Mouse (Mus musculus): ENCODE results near the gene Pmis2. TPM values are rescaled to one million over a fixed set of nuclear protein-coding genes. Genes with fewer than 3 reads are reported as not detected.

Pmis2 gene
- polyA plus RNA-seq, 1 experiment from 2014 or later = not detected

GRCm38 (mm10) chr7:30626647-30627046 is 44.8 kb downstream of the Pmis2 start:
- H3K27ac ChIP-seq = no peak overlapping the region
- no peak for ATAC-seq (ENCODE audit: low FRiP score, low read depth)

GRCm38 (mm10) chr7:30625530-30626384 is 45.6 kb downstream of the Pmis2 start, which contains the start of gene Cox6b1:
Cox6b1 (minus strand) TSS chr7:30626151.
- H3K27ac ChIP-seq = no peak within 1 kb of the TSS
- peaks cover 37% of the 10 kb centered on the region for H3K36me3 ChIP-seq
- peak within 1 kb of the TSS; percentile 91 for H3K4me2 ChIP-seq (replicated peaks)
- peak within 1 kb of the TSS; percentile 83 for H3K9ac ChIP-seq
- peak; percentile 86 for ATAC-seq (ENCODE audit: low FRiP score, low read depth)
- H3K9me3 ChIP-seq = no peaks in the 10 kb centered on the region
- peaks cover 11% of the 10 kb centered on the region for H3K4me1 ChIP-seq
- WGBS = 2% methylated on average over 44 of the region's 44 CpGs
- H3K4me3 ChIP-seq = peak within 1 kb of the TSS; percentile 82
- H3K27me3 ChIP-seq (replicated peaks) = no peaks in the 10 kb centered on the region

More at GRCm38 (mm10) chr7:30626647-30627046, 44.8 kb downstream of the Pmis2 start:
- Histone ChIP-seq H3K27me3 (replicated peaks) (peaks cover 6% of the 10 kb centered on the region; the same call in 1 of the 2 replicates), H3K9ac (no peak overlapping the region), H3K36me3 (peaks cover 31% of the 10 kb centered on the region), H3K4me1 (peaks cover 11% of the 10 kb centered on the region), H3K9me3 (no peaks in the 10 kb centered on the region), H3K4me2 (replicated peaks) (no peak overlapping the region; the same call in 1 of the 2 replicates), H3K4me3 (no peak overlapping the region)
- WGBS = 90% methylated on average over 5 of the region's 5 CpGs

Other genes starting within 250 kb of the Pmis2 start
- 1.4 and 2.1 TPM in 2 replicates for gene Nfkbid, start 249.9 kb downstream of the Pmis2 start, polyA plus RNA-seq (2016; fragmentation: Nextera tagmentation; extraction: Ambion mirVana)
- gene Aplp1, start 226.1 kb downstream of the Pmis2 start, polyA plus RNA-seq (2016; fragmentation: Nextera tagmentation; extraction: Ambion mirVana) = 368 and 386 TPM in 2 replicates
- 13.5 and 14.6 TPM in 2 replicates for gene Kirrel2, start 213.9 kb downstream of the Pmis2 start, polyA plus RNA-seq (2016; fragmentation: Nextera tagmentation; extraction: Ambion mirVana)
- gene Nphs1, start 213.3 kb downstream of the Pmis2 start, polyA plus RNA-seq (2016; fragmentation: Nextera tagmentation; extraction: Ambion mirVana) = 2.0 and 3.3 TPM in 2 replicates
- not detected in 2 replicates for gene Prodh2, start 178.0 kb downstream of the Pmis2 start, polyA plus RNA-seq (2016; fragmentation: Nextera tagmentation; extraction: Ambion mirVana)
- 78.3 and 90.0 TPM in 2 replicates for gene Arhgap33, start 136.5 kb downstream of the Pmis2 start, polyA plus RNA-seq (2016; fragmentation: Nextera tagmentation; extraction: Ambion mirVana)
- gene Hspb6, start 119.4 kb downstream of the Pmis2 start, polyA plus RNA-seq (2016; fragmentation: Nextera tagmentation; extraction: Ambion mirVana) = 5.4 and 6.0 TPM in 2 replicates
- gene Proser3, start 119.3 kb downstream of the Pmis2 start, polyA plus RNA-seq (2016; fragmentation: Nextera tagmentation; extraction: Ambion mirVana) = 9.7 and 11.0 TPM in 2 replicates
- gene Lin37, start 111.8 kb downstream of the Pmis2 start, polyA plus RNA-seq (2016; fragmentation: Nextera tagmentation; extraction: Ambion mirVana) = 52.8 and 53.4 TPM in 2 replicates
- gene U2af1l4, start 108.3 kb downstream of the Pmis2 start, polyA plus RNA-seq (2016; fragmentation: Nextera tagmentation; extraction: Ambion mirVana) = 83.8 and 87.9 TPM in 2 replicates
- 16.2 and 17.1 TPM in 2 replicates for gene Gm49396, start 108.3 kb downstream of the Pmis2 start, polyA plus RNA-seq (2016; fragmentation: Nextera tagmentation; extraction: Ambion mirVana)
- gene Psenen, start 108.0 kb downstream of the Pmis2 start, polyA plus RNA-seq (2016; fragmentation: Nextera tagmentation; extraction: Ambion mirVana) = 137 and 143 TPM in 2 replicates
- gene Igflr1, start 106.2 kb downstream of the Pmis2 start, polyA plus RNA-seq (2016; fragmentation: Nextera tagmentation; extraction: Ambion mirVana) = 4.1 and 5.7 TPM in 2 replicates
- gene Kmt2b, start 82.9 kb downstream of the Pmis2 start, polyA plus RNA-seq (2016; fragmentation: Nextera tagmentation; extraction: Ambion mirVana) = 12.2 and 13.7 TPM in 2 replicates
- gene Zbtb32, start 72.7 kb downstream of the Pmis2 start, polyA plus RNA-seq (2016; fragmentation: Nextera tagmentation; extraction: Ambion mirVana) = 0.22 and 0.47 TPM in 2 replicates
- 1.6 and 1.9 TPM in 2 replicates for gene Upk1a, start 58.8 kb downstream of the Pmis2 start, polyA plus RNA-seq (2016; fragmentation: Nextera tagmentation; extraction: Ambion mirVana)
- gene Cox6b1, start 45.5 kb downstream of the Pmis2 start, polyA plus RNA-seq (2016; fragmentation: Nextera tagmentation; extraction: Ambion mirVana) = 912 and 934 TPM in 2 replicates
- not detected in 2 replicates for gene Etv2, start 35.8 kb downstream of the Pmis2 start, polyA plus RNA-seq (2016; fragmentation: Nextera tagmentation; extraction: Ambion mirVana)
- 163 and 167 TPM in 2 replicates for gene Rbm42, start 21.3 kb downstream of the Pmis2 start, polyA plus RNA-seq (2016; fragmentation: Nextera tagmentation; extraction: Ambion mirVana)
- gene Haus5, start 6.6 kb downstream of the Pmis2 start, polyA plus RNA-seq (2016; fragmentation: Nextera tagmentation; extraction: Ambion mirVana) = 39.5 and 45.2 TPM in 2 replicates
- not detected in 2 replicates for gene 2200002J24Rik, start 27.3 kb upstream of the Pmis2 start, polyA plus RNA-seq (2016; fragmentation: Nextera tagmentation; extraction: Ambion mirVana)
- 1.3 and 2.0 TPM in 2 replicates for gene Atp4a, start 40.6 kb upstream of the Pmis2 start, polyA plus RNA-seq (2016; fragmentation: Nextera tagmentation; extraction: Ambion mirVana)
- 185 and 194 TPM in 2 replicates for gene Tmem147, start 57.9 kb upstream of the Pmis2 start, polyA plus RNA-seq (2016; fragmentation: Nextera tagmentation; extraction: Ambion mirVana)
- 1.4 and 1.5 TPM in 2 replicates for gene Gapdhs, start 72.1 kb upstream of the Pmis2 start, polyA plus RNA-seq (2016; fragmentation: Nextera tagmentation; extraction: Ambion mirVana)
- gene Sbsn, start 79.9 kb upstream of the Pmis2 start, polyA plus RNA-seq (2016; fragmentation: Nextera tagmentation; extraction: Ambion mirVana) = 1.1 and 2.6 TPM in 2 replicates
- 0.24 and 0.38 TPM in 2 replicates for gene Dmkn, start 92.2 kb upstream of the Pmis2 start, polyA plus RNA-seq (2016; fragmentation: Nextera tagmentation; extraction: Ambion mirVana)
- gene Krtdap, start 116.3 kb upstream of the Pmis2 start, polyA plus RNA-seq (2016; fragmentation: Nextera tagmentation; extraction: Ambion mirVana) = not detected in 2 replicates
- gene Ffar2, start 152.2 kb upstream of the Pmis2 start, polyA plus RNA-seq (2016; fragmentation: Nextera tagmentation; extraction: Ambion mirVana) = 0.08 TPM in 1 of 2 replicates, not detected in the other
- gene Ffar3, start 184.6 kb upstream of the Pmis2 start, polyA plus RNA-seq (2016; fragmentation: Nextera tagmentation; extraction: Ambion mirVana) = not detected in 2 replicates
- not detected in 2 replicates for gene Ffar1, start 190.0 kb upstream of the Pmis2 start, polyA plus RNA-seq (2016; fragmentation: Nextera tagmentation; extraction: Ambion mirVana)
- 0.05 TPM in 1 of 2 replicates, not detected in the other for gene Cd22, start 208.7 kb upstream of the Pmis2 start, polyA plus RNA-seq (2016; fragmentation: Nextera tagmentation; extraction: Ambion mirVana)
- gene Mag, start 243.3 kb upstream of the Pmis2 start, polyA plus RNA-seq (2016; fragmentation: Nextera tagmentation; extraction: Ambion mirVana) = 0.79 and 1.2 TPM in 2 replicates

Data from neural tube, embryonic 12.5 days (tissue).